Mouse (Mus musculus): ENCODE results near the gene Trpc5. TPM values are rescaled to one million over a fixed set of nuclear protein-coding genes. Genes with fewer than 3 reads are reported as not detected.

The Trpc5 gene
- polyA plus RNA-seq, 1 experiment = not detected

DNA sequence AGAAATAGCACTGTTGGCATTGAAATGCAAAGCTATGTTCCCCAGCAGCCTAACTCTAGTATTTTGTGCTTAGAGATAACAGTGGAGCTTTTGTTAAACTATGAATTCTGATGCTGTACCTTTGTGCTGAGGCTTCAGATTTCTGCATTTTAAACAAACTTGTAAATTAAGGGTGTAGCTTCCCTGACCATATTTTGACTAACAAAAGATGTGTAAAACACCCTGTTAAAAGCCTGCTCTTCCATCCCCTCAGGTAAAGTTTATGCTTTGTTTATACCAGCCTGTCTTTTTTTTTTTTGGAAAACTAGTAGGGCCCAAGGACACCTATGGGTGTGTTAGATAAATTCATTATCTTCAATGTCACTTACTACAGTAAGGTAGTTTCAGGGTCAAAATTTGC, 350.0 kb downstream of the Trpc5 start:
- no peaks in the 10 kb centered on the region for H3K27me3 ChIP-seq (ENCODE audit: control insufficient read depth, insufficient read depth, insufficient read length)
- H3K36me3 ChIP-seq (ENCODE audit: control insufficient read depth, insufficient read depth) = no peaks in the 10 kb centered on the region
- H3ac ChIP-seq (ENCODE audit: control insufficient read depth, insufficient read length, low read depth) = no peak overlapping the region
- no peaks in the 10 kb centered on the region for H3K79me3 ChIP-seq (ENCODE audit: low read depth)
- TF ChIP-seq MAX (IDR thresholded peaks at IDR 0.05) = no peak
- TF ChIP-seq USF1 (IDR thresholded peaks at IDR 0.05; ENCODE audit: low read depth) = no peak
- no peak for TF ChIP-seq FOSL1 (IDR thresholded peaks at IDR 0.05; ENCODE audit: insufficient read depth, low read length, poor library complexity, severe bottlenecking)
- no peak for TF ChIP-seq CEBPB (IDR thresholded peaks at IDR 0.05; ENCODE audit: low read depth)
- TF ChIP-seq CTCF (IDR thresholded peaks at IDR 0.05; ENCODE audit: control insufficient read depth, insufficient read depth, insufficient read length) = no peak
- no peaks in the 10 kb centered on the region for H3K79me2 ChIP-seq (ENCODE audit: control insufficient read depth, insufficient read depth)
- H3K4me3 ChIP-seq (ENCODE audit: insufficient read depth, poor library complexity, severe bottlenecking) = no peak overlapping the region

DNA sequence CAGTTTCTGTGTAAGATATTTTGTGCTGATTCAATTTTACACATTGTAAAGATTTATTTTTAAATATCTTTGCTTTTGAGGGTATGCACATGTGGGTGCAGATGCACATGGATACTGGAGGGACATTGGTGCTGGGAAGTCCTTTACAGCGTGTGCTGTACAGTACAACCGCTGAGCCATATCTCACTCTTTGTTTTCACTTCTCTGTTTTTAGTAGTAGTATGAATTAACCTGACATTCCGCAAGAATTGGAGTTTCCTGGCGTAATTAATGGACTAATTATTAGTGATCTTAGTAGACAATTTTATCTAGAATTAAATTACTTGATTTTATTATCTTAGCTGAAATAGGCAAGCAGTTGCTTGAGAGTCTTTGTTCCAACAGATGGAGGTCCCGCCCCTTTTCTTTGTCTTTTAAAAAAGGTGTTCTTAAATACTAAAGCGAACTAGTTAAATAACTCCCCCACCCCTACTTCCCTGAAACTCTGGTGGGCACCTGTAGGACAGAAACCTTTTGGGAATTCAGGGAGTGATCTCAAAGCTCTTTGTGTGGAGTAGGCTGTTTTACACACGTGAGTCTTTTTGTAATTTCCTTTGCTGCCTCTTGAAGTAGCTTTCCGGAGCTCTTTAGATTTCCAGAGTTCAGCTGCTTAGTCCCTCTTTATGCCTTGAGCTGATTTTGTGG, 352.5 kb downstream of the Trpc5 start:
- Histone ChIP-seq H3K27me3 (ENCODE audit: control insufficient read depth, insufficient read depth, insufficient read length) (no peaks in the 10 kb centered on the region), H3K36me3 (ENCODE audit: control insufficient read depth, insufficient read depth) (no peaks in the 10 kb centered on the region), H3ac (ENCODE audit: control insufficient read depth, insufficient read length, low read depth) (no peak overlapping the region), H3K4me3 (ENCODE audit: insufficient read depth, poor library complexity, severe bottlenecking) (no peak overlapping the region), H3K79me3 (ENCODE audit: low read depth) (no peaks in the 10 kb centered on the region), H3K79me2 (ENCODE audit: control insufficient read depth, insufficient read depth) (no peaks in the 10 kb centered on the region)
- TF ChIP-seq FOSL1 (IDR thresholded peaks at IDR 0.05; ENCODE audit: insufficient read depth, low read length, poor library complexity, severe bottlenecking) = no peak

Other genes starting within 250 kb of the Trpc5 start
- gene Trpc5os, start 231.6 kb downstream of the Trpc5 start, polyA plus RNA-seq (2012; fragmentation: generic; extraction: Trizol) = 0.01 TPM
- gene Rtl4, start 727 bp upstream of the Trpc5 start, polyA plus RNA-seq (2012; fragmentation: generic; extraction: Trizol) = not detected